Mouse (Mus musculus): ENCODE results near the gene Ercc2. TPM values are rescaled to one million over a fixed set of nuclear protein-coding genes. Genes with fewer than 3 reads are reported as not detected.

Gene Ercc2
- total RNA-seq (2022) = 10 to 100 TPM; 25.7 to 36.8 (median 31.0) TPM

DNA sequence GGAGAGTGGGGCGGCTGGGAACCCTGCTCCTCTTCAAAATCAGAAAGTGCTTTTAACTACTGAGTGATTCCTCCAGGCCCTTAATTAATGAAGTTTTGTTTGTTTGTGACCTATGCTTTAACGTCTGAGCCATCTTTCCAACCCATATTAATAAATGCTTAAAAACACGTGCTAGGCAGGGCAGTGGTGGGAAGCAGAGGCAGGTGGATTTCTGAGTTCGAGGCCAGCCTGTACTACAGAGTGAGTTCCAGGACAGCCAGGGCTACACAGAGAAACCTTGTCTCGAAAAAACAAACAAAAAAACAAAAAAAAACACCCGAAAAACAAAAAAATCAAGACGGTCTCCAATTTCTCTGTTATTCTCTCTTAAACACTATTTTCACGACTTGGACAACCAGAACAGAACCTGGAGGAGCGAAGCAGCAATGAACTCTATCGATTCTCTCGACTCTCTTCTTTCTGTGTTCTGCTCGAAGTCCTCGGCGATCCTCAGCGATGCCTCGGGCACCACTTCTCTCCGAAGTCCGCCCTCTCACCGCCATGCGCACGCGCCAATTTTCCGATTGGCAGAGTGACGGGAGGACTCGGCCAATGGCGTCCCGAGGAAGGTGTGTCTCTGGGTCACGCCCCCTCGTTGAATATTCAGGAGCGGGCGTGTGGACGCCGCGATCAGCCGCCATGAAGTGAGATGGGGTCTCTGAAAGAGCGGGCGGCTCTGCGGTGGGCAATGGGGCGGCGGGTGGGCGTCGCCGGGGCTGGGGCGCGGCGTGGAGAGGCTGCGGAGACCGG, at the start of gene Ercc2:
Gene Ercc2, plus strand, starts transcription at position 634 of the 789 bp plus-strand sequence.
- peak; percentile 94 to 97 for DNase-seq (ENCODE audit: low spot score in 2 of 2)

DNA sequence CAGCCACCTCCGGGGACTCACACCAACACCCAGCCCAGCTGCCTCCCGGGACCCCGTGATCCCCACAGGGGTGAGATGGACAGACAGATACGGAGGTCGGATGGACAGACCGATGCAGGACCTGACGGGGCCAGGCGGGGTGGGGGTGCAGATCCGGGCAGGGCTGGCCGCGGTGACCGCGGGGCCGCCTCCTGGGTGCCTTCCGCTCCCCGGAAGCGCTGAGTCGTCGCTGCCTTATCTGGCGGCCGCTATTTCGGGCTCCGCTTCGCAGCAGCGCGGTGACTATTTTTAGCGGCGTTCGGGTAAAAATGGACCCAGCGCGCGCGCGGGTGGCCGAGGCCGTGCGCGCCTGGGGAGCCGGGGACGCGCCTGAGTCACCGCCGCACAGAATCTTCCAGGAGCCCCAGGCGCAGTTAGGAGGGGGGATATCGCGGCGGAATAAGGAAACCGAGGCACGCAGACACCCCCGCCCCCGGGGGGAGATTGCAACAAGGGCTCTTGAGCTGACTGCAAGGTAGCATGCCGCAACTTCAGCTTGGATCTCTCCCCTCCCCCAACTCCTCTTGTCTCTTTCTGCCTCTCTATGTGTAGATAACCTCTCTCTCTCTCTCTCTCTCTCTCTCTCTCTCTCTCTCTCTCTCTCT, 49.0 kb upstream of the Ercc2 start:
- peak; percentile 58 to 81 for DNase-seq (ENCODE audit: low spot score in 2 of 2)

DNA sequence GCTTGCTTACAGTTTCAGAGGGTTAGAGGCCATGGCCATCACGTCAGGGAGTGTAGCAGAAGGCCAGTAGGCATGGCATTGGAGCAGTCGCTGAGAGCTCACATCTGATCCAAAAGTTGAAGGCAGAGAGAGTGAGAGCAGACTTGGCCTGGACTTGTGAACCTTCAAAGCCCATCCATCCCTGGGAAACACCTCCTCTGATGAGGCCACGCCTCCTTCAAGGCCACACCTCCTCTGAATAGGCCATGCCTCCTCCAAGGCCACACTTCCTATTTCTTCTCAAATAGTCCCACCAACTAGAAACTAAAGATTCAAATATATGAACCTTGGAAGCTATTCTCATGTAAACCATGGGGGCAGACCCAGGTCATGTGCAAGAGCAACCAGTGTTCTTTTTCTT, 46.2 kb upstream of the Ercc2 start:
- no peak for DNase-seq (ENCODE audit: low spot score in 2 of 2)

DNA sequence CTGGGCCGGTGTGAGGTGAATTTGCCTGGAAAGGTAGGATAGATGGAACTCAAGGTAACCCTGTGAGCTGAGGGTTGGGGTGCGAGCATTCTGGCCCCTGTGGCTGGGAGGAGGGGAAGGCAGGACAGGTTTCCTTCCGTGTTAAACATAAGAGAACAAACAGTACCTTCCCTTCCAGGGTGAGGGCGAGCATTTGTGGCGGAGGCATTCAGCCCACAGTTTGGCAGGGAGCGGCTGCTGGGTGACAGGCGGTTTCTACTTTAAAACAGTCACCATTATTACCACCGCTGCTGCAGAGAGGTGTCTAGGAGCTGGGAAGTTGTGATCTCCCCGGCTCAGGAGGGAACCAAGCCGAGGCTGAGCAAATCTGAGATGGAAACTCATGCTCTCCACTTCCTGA, 44.7 kb upstream of the Ercc2 start:
- DNase-seq (ENCODE audit: low spot score in 2 of 2) = no peak

DNA sequence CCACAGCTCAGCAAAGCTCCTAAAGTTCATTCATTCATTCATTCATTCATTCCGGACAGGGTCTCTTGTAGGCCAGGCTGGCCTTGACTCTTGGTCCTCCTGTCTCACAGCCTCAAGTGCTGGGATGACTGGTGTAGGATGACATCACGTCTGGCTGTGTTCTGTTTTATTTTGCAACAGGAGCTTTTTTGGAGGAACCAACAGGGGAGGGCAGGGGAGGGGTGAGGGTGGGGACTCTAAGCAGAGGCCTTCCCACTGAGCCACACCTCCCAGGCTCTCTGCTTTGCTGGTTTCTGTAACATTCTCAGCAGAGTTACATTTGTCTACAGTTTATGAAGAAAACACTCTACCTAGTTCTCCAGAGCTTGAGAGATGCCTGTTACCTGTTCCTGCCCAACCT, 43.8 kb upstream of the Ercc2 start:
- no peak for DNase-seq (ENCODE audit: low spot score in 2 of 2)

DNA sequence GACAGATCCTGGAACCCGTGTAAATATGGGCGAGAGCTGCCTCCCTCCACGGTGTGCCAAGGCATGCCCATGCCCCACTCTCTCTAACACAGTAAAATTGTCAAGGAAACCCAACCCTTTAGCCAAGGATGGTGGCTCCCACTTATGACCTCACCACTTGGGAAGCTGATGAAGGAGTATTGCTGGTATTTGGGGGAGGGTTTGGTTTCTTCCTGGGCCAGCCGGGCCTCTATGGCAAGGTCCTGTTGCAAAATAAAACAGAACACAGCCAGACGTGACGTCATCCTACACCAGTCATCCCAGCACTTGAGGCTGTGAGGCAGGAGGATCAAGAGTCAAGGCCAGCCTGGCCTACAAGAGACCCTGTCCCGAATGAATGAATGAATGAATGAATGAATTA, 43.2 kb upstream of the Ercc2 start:
- no peak for DNase-seq (ENCODE audit: low spot score in 2 of 2)

DNA sequence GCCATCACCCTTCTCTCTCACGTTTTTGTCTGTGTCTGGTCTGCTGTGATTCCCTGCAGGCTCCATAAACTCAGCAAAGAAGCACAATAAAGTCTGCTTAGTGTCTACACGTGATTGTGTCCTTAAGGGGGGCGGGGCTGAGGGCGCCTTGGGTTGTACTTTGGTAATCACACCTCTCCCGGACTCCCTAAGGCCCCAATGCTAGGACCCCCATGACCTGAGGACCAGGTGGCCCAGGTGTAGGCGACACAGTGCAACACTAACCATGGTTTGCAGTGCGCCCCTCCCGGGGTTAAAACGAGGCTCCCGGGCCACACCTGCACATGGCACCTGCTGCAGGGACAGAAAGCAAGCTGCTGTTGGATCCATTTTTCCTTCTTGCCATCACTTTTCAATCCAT, 40.6 kb upstream of the Ercc2 start:
- no peak for DNase-seq (ENCODE audit: low spot score in 2 of 2)

DNA sequence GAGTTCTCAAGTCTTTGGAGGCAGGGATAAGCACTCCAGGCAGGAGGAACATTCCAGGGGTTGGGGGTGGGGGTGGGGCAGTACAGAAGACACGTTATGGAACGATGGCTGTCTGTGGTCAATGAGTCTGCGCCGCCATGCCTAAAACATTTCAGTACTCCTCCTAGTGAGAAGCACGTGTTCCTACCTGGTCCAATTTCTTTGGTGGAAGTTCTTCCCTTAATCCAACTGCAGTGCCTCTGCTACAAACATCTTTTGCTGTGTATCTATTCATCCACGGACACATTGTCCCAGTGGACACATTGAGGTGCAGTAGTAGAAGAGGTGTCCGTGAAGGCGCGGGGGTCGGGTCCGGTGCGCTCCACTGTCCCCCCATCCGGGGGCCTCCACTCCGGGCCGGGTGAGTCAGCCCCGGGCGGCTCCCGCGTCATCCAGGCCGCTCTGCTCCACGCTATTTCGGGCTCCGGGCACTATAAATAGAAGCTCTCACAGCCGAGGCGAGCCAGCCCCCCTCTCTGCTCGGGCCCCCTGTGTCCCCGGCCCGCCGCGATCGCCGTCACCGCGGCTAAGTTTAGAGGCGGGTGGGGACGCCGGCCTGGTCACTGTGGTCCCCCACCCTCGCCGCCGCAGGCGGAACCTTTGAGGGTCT, 39.9 kb upstream of the Ercc2 start:
- DNase-seq (ENCODE audit: low spot score in 2 of 2) = no peak

DNA sequence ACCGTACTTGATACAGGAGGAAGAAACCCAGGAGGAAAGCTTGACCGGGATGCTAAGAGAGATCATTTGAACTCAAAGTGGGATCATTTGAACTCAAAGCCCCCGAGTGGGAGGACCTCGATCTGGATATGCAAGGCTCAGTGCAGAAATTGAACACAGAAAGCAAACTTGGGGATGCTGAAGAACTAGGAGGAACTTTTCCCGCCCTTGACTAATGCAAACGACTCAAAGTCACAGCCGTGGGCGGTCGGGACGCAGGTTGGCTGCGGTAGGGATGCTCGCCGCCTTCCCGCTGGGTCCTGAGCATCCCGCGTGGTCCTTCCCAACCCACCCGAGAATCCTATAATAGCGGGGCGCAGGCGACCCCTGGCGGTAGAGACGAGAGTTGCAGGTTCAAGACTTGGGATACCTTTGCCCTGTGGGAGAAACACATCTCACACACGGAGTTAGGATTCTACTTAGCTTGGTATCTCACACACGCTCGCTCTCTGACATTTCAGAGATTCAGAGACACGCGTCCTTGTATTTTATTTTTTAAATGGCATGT, 39.3 kb upstream of the Ercc2 start:
- DNase-seq (ENCODE audit: low spot score in 2 of 2) = peak; percentile 74 to 97

DNA sequence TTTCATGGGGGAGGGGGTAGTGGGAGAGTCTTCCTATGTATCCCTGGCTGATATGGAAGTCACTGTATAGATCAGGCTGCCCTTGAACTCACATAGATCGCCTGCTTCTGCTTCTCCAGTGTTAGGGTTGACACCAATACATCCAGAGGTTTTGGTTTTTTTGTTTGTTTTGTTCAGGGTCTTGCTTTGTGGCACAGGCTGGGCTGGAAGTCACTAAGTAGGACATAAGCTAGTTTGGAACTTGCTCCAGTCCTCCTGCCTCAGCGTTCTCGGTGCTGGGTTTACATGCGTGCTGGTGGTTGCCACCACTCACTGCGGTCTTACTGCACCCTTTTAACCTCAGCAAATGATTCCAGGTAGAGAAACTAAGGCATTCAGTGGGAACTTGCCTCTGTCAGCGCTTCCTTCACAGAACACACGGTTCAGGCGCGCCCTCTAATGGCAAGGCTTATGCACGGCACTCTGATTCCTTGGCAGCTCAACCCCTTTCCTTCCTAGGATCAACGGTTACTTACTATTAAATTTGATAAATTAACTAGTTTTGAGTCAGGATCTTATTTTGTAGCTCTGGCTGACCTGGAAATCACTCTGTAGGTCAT, 38.5 kb upstream of the Ercc2 start:
- no peak for DNase-seq (ENCODE audit: low spot score in 2 of 2)

DNA sequence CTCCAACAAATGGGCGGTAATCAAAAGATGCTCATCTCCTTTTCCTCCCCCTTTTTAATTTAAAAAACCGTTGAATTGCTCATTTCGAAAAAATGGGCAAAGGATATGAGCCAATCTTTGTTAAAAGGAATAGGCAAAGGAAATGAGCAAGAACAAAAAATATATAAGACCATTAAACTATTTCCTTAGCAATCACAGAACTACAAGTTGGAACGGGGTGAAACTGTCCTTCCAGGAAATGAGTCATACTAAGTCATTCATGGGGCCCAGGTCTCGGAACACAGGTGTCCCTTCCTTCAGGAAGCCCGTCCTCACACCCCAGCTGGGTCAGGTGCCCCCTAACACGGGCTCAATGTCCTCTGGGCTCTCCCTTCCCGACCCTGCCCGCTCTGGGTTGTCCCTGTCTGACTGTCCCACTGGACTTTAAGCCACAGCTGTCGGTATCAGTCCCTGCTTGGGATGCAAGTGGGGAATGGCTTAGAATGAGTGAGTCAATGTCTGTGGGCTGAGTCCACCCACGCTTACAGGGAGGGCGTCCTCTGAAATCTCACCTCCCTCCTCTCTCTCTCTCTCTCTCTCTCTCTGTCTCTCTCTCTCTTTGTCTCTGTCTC, 37.5 kb upstream of the Ercc2 start, which contains the start of gene Ercc1:
Gene Ercc1, plus strand, starts transcription at position 542 of the 611 bp plus-strand sequence.
- DNase-seq (ENCODE audit: low spot score in 2 of 2) = no peak

DNA sequence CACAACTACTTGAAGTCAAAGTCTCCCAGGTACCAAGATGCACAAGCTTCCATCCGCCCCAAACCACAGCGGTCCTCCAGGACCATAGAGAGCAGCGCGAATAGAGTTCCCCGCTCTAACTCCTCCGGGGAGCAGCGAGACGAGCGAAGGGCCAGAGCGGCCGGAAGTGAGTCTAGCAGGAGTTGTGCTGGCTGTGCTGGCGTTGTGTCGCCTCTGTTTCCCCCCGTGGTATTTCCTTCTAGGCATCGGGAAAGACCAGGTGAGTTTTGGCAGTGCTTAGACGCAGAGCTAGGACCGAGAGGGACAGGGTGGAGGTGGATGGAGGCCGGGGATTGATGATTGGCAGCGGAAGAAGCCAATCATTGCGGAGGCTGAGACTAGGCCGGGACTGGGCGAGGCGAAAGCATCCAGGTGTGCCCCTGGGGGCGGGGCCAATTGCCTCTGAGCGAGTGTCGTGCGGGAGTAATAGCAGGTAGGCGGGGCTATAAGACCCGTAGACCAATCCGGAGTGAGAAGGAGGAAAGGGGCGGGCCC, 36.8 kb upstream of the Ercc2 start:
- DNase-seq (ENCODE audit: low spot score in 2 of 2) = peak; percentile 86 to 97

DNA sequence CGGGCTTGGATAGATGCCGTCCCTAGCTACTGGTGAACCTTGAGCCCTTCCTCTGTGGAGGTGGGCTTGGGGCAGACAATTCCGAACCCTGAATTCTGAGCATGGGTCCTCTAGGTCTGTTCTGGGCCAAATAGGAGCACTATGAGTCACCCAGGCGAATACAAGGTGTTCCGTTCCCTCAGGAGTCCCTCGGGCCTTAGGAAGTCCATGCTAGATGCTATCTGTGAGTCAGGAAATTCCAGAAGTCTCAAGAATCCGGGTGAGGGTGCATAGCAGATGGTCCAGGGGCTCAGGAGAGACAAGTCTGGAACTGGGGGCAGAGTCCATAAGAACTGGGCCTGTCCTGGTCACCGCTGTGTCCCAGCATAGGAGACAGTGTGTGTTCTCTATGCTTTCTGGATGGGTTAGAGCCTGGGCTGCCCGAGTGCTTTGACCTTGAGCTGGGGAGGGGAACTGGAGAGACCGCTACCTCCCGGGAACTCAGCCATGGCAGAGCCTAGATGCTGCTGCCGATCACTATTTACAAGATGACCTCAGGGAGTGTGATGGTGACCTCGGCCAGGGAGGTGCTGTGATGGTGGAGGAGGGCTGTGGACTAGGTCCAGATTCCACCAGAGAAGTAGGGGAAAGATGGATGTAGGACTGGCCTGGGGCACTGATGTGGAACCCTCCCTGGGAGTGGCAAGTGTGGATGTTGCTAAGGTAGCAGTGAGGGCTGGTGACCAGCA, 32.5 kb upstream of the Ercc2 start:
- DNase-seq (ENCODE audit: low spot score in 2 of 2) = no peak

DNA sequence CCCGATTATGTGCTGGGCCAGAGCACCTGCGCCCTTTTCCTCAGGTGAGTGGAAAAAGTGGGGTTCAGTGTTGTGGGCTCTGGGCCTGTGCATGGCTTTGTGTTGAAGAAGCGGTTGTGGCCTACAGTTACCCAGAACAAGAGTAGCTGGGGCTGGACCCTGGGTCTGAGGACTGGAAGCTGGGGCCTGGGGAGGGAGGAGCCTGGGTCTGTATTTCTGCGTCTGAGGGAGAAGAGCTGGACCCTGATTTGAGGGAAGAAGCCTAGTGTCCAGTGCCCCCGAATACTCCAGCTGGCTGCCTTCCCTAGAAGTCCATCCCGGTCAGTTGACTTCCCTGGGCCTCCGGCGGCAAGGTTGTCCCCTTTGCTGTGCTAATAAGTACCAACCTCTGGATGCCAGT, 31.6 kb upstream of the Ercc2 start:
- DNase-seq (ENCODE audit: low spot score in 2 of 2) = no peak

DNA sequence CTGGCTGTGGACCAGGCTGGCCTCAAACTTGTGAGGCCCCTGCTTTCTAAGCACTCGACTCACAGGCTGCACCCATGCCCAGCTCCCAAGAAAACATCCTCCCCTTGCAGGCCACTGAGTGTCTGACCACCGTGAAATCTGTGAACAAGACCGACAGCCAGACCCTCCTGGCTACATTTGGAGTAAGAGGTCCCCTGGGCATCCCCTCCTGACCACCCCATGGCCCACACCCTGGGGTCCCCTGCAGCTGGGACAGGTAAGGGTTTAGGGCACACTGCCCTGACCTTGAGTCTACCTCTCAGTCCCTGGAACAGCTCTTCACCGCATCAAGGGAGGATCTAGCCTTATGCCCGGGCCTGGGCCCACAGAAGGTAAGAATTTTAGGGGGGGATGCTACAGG, 26.8 kb upstream of the Ercc2 start:
- DNase-seq (ENCODE audit: low spot score in 2 of 2) = no peak

DNA sequence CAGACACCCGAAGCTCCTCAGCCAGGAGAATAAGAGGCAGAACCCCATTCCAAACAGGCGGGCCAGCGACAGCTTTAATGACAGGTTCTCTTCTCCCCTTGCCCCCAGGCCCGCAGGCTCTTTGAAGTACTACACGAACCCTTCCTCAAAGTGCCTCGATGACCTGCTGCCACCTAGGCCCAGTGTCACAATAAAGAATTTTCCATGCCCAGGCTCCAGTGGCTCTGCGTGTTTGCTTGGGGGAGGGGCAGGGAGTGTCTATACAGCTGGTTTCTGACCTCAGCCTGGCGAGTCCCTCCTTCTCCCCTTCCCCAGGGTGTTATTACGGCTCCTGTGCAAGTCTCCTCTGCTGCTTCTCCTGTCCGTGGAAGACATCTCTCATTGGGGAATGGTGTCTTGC, 25.5 kb upstream of the Ercc2 start:
- DNase-seq (ENCODE audit: low spot score in 2 of 2) = no peak

DNA sequence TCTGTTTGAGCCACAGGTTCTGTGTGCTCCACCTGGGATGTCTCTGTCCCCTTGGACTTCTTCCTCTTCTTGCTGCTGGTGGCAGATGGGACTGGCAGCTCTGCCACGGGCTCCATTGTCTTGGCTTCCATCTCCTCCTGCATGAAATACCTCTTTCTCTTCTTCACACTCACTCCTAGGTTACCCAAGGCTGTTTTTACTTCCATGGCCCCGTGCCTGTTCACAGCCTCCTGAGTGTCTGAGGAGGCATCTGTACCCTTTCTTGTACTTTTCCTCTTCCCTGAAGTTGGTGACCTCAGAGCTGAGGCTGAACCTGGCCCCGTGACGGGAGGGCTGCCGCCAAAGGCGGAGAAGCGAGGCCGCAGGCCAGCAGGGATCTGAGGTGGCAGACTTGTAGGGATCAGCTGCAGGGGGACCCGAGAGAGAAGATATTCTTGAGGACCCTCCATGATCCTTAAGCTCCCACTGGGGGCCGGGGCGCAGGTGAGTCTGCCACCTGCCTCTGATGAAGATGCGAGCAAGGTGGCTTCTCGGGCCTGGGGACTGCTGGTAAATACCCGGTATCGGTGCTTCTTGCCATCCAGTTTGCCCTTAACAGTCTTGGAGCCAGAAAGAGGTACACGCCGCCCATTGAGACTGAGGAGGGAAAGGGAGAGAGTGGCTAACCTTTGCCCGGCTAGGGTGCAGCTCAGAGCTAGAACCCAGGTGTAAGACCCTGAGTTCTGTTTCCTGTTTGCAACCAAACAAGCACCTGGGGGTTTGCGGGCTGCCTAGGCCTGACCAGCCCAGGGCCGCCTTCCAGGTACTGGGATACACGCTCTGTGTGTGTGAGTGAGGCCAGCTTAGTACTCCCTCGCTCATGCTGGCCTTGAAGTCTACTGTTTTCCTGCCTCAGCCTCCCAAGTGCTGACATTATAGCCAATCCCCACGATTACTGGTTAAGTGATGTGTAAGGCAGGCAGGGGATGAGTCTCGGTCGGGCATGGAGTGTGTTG, 24.1 kb upstream of the Ercc2 start:
- no peak for DNase-seq (ENCODE audit: low spot score in 2 of 2)

DNA sequence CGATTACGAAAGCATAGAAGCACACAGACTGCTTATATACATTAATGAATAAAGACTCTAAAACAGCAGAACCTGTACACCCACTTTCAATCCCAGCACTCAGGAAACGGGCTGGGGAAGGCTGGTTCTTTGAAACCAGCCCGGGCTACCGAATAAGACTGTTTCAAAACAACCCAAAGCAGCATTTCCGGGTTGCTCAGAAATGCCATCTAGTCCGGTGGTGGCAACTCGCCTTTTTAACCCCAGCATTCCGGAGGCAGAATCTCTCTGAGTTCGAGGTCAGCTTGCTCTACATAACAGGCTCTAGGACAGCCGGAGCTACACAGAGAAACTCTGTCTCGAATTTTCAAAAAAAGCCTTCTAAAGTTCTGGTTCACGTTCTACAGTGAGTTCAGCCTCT, 23.2 kb upstream of the Ercc2 start:
- no peak for DNase-seq (ENCODE audit: low spot score in 2 of 2)

DNA sequence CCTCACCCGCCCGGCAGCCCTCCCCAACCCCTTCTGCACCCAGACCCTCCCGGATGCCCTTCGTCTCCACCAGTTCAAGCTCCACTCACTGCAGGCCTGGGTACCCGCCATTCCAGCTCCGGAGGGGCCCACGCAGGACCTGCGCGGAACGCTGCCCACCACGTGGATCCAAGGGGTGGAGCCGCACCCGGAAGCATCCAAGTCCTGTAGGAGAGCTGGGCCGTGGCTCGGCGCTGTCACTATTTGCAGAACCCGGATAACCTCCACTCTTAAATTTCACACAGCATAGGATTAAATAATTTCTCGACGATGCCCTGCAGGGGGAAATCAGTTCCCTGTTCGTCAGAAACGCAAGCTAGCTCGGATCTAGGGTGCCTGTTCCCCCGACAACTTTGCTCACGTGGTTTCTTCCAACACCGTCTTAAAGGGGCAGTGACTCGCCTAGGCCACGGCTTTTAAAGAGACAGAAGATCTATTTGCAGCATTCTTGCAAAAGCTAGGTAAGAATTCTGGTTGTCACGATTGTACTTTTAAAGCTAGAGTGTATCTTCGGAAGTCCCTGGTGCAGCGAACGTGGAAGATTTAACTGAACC, 22.4 kb upstream of the Ercc2 start, which contains the start of the genes Cd3eap and Ppp1r13l:
Gene Cd3eap, minus strand, starts transcription at position 185 of the 593 bp plus-strand sequence.
Gene Ppp1r13l, plus strand, starts transcription at position 451 of the 593 bp plus-strand sequence.
- DNase-seq (ENCODE audit: low spot score in 2 of 2) = peak; percentile 86 to 88
